Mouse (Mus musculus) erythroblast, embryonic 14.5 days (primary cell): Measurements from ENCODE around the gene Kcnv2.

Source experiments
- GATA1 ChIP-seq: IDR thresholded peaks from 2 replicates; pipeline ENCODE4 v1.6.1; 2012; ENCODE audit warnings: low read length, inconsistent platforms, mixed read lengths
- TAL1 ChIP-seq: IDR thresholded peaks from 3 replicates; pipeline ENCODE4 v1.6.1; 2012; ENCODE audit warnings: low read length, inconsistent platforms, mixed read lengths

GRCm38 (mm10) chr19:27328644-27329043 is 6.3 kb downstream of the Kcnv2 start:
- no peak for TF ChIP-seq TAL1
- no peak for TF ChIP-seq GATA1
